Mouse (Mus musculus): Measurements from ENCODE around the gene Mlec. TPM values are rescaled to one million over a fixed set of nuclear protein-coding genes. Genes with fewer than 3 reads are reported as not detected.

Mlec gene
- polyA plus RNA-seq, 1 experiment: 39.1 TPM

GRCm38 (mm10) chr5:115147388-115147787 is 10.6 kb downstream of the Mlec start:
- Histone ChIP-seq H3K27ac (ENCODE audit: insufficient read depth, low read length) (no peak overlapping the region), H3K36me3 (ENCODE audit: control insufficient read depth, insufficient read depth, low read length) (peaks cover 34% of the 10 kb centered on the region), H3K27me3 (ENCODE audit: control insufficient read depth, insufficient read depth, low read length) (no peaks in the 10 kb centered on the region), H3K4me3 (ENCODE audit: extremely low read depth, insufficient read depth, insufficient read length) (no peak overlapping the region), H3K4me1 (ENCODE audit: control insufficient read depth, insufficient read depth, insufficient read length) (peaks cover 14% of the 10 kb centered on the region; the same call in 1 of the 2 replicates)
- no peak for TF ChIP-seq POLR2A (IDR thresholded peaks at IDR 0.05; ENCODE audit: low read depth, low read length)
- no peak for TF ChIP-seq CTCF (IDR thresholded peaks at IDR 0.05; ENCODE audit: extremely low read depth, insufficient read depth, insufficient read length, insufficient replicate concordance)
- 87% methylated on average over 3 of the region's 3 CpGs for WGBS
- no peak for DNase-seq (ENCODE audit: low read depth in 1 of 2, low spot score in 2 of 2)

- Histone ChIP-seq H3K27ac (ENCODE audit: insufficient read depth, low read length) (no peak overlapping the region), H3K4me3 (ENCODE audit: extremely low read depth, insufficient read depth, insufficient read length) (no peak overlapping the region), H3K27me3 (ENCODE audit: control insufficient read depth, insufficient read depth, low read length) (no peaks in the 10 kb centered on the region), H3K36me3 (ENCODE audit: control insufficient read depth, insufficient read depth, low read length) (peaks cover 34% of the 10 kb centered on the region), H3K4me1 (ENCODE audit: control insufficient read depth, insufficient read depth, insufficient read length) (peaks cover 10% of the 10 kb centered on the region; the same call in 1 of the 2 replicates)
- no peak for DNase-seq (ENCODE audit: low read depth in 1 of 2, low spot score in 2 of 2)
- TF ChIP-seq CTCF (IDR thresholded peaks at IDR 0.05; ENCODE audit: extremely low read depth, insufficient read depth, insufficient read length, insufficient replicate concordance) (no peak), POLR2A (IDR thresholded peaks at IDR 0.05; ENCODE audit: low read depth, low read length) (no peak)
Measured at GRCm38 (mm10) chr5:115146747-115147130, 11.2 kb downstream of the Mlec start.

GRCm38 (mm10) chr5:115145976-115146746 is 11.8 kb downstream of the Mlec start:
- DNase-seq (ENCODE audit: low read depth in 1 of 2, low spot score in 2 of 2): no peak
- no peak for TF ChIP-seq POLR2A (IDR thresholded peaks at IDR 0.05; ENCODE audit: low read depth, low read length)
- TF ChIP-seq CTCF (IDR thresholded peaks at IDR 0.05; ENCODE audit: extremely low read depth, insufficient read depth, insufficient read length, insufficient replicate concordance): no peak
- Histone ChIP-seq H3K4me1 (ENCODE audit: control insufficient read depth, insufficient read depth, insufficient read length) (peaks cover 9% of the 10 kb centered on the region; the same call in 1 of the 2 replicates), H3K27ac (ENCODE audit: insufficient read depth, low read length) (no peak overlapping the region), H3K4me3 (ENCODE audit: extremely low read depth, insufficient read depth, insufficient read length) (no peak overlapping the region), H3K27me3 (ENCODE audit: control insufficient read depth, insufficient read depth, low read length) (no peaks in the 10 kb centered on the region), H3K36me3 (ENCODE audit: control insufficient read depth, insufficient read depth, low read length) (peaks cover 34% of the 10 kb centered on the region)
- 89% methylated on average over 6 of the region's 6 CpGs for WGBS

GRCm38 (mm10) chr5:115145253-115145968 is 12.6 kb downstream of the Mlec start:
- H3K36me3 ChIP-seq (ENCODE audit: control insufficient read depth, insufficient read depth, low read length): peaks cover 30% of the 10 kb centered on the region

GRCm38 (mm10) chr5:115144471-115144870 is 13.5 kb downstream of the Mlec start:
- 90% methylated on average over 6 of the region's 6 CpGs for WGBS

More at GRCm38 (mm10) chr5:115145253-115145968, 12.6 kb downstream of the Mlec start:
- Histone ChIP-seq H3K4me1 (ENCODE audit: control insufficient read depth, insufficient read depth, insufficient read length) (peaks cover 2% of the 10 kb centered on the region; the same call in 1 of the 2 replicates), H3K27me3 (ENCODE audit: control insufficient read depth, insufficient read depth, low read length) (no peaks in the 10 kb centered on the region), H3K27ac (ENCODE audit: insufficient read depth, low read length) (no peak overlapping the region), H3K4me3 (ENCODE audit: extremely low read depth, insufficient read depth, insufficient read length) (no peak overlapping the region)
- no peak for DNase-seq (ENCODE audit: low read depth in 1 of 2, low spot score in 2 of 2)
- TF ChIP-seq CTCF (IDR thresholded peaks at IDR 0.05; ENCODE audit: extremely low read depth, insufficient read depth, insufficient read length, insufficient replicate concordance) (no peak), POLR2A (IDR thresholded peaks at IDR 0.05; ENCODE audit: low read depth, low read length) (no peak)
- 81% methylated on average over 11 of the region's 11 CpGs for WGBS

GRCm38 (mm10) chr5:115143552-115143951 is 14.4 kb downstream of the Mlec start:
- no peak overlapping the region for H3K4me3 ChIP-seq (ENCODE audit: extremely low read depth, insufficient read depth, insufficient read length)
- WGBS: 88% methylated on average over 10 of the region's 10 CpGs
- H3K4me1 ChIP-seq (ENCODE audit: control insufficient read depth, insufficient read depth, insufficient read length): no peaks in the 10 kb centered on the region
- H3K27me3 ChIP-seq (ENCODE audit: control insufficient read depth, insufficient read depth, low read length): no peaks in the 10 kb centered on the region
- DNase-seq (ENCODE audit: low read depth in 1 of 2, low spot score in 2 of 2): no peak
- H3K36me3 ChIP-seq (ENCODE audit: control insufficient read depth, insufficient read depth, low read length): peaks cover 18% of the 10 kb centered on the region
- no peak for TF ChIP-seq CTCF (IDR thresholded peaks at IDR 0.05; ENCODE audit: extremely low read depth, insufficient read depth, insufficient read length, insufficient replicate concordance)
- no peak for TF ChIP-seq POLR2A (IDR thresholded peaks at IDR 0.05; ENCODE audit: low read depth, low read length)
- H3K27ac ChIP-seq (ENCODE audit: insufficient read depth, low read length): no peak overlapping the region

More at GRCm38 (mm10) chr5:115144471-115144870, 13.5 kb downstream of the Mlec start:
- peaks cover 23% of the 10 kb centered on the region for H3K36me3 ChIP-seq (ENCODE audit: control insufficient read depth, insufficient read depth, low read length)
- no peak overlapping the region for H3K4me3 ChIP-seq (ENCODE audit: extremely low read depth, insufficient read depth, insufficient read length)
- no peaks in the 10 kb centered on the region for H3K27me3 ChIP-seq (ENCODE audit: control insufficient read depth, insufficient read depth, low read length)
- H3K4me1 ChIP-seq (ENCODE audit: control insufficient read depth, insufficient read depth, insufficient read length): no peaks in the 10 kb centered on the region
- TF ChIP-seq CTCF (IDR thresholded peaks at IDR 0.05; ENCODE audit: extremely low read depth, insufficient read depth, insufficient read length, insufficient replicate concordance): no peak
- TF ChIP-seq POLR2A (IDR thresholded peaks at IDR 0.05; ENCODE audit: low read depth, low read length): no peak
- no peak overlapping the region for H3K27ac ChIP-seq (ENCODE audit: insufficient read depth, low read length)
- no peak for DNase-seq (ENCODE audit: low read depth in 1 of 2, low spot score in 2 of 2)
